In the genomic region with DNA sequence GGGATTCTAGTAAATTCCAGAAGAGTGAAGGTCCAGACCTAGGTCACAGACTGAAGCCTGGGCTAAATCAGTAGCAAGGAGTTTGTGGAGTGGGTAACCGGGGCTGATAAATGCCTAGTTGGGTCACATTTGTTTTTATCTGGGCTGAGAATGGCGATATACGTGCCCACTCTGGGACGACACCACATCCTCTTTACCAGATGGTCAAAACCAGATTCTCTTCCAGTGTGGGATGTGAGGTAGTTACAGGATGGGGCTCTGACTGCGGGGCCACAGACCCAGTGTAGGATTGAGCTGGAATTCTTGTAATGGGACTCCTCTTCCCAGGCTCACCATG, we compare ENCODE assay signal across 9 mouse cellular contexts. TPM values are rescaled to one million over a fixed set of nuclear protein-coding genes. Genes with fewer than 3 reads are reported as not detected.
A peak's percentile ranks its signal among the peaks of the same experiment; 100 is the strongest.
DNase-seq lines count a peak whose midpoint lies in the region; ATAC-seq and TF ChIP-seq lines count a peak whose summit lies in the region.
"Had no signal": no experiment of that assay in that cellular context is flagged by ENCODE, and none has a peak within 500 bp of the region (broad histone marks: within the 10 kb centered on the region; RNA-seq: fewer than 3 reads in every experiment).

No protein-coding gene starts in this region.

- H3K27me3 ChIP-seq in kidney, postnatal 0 days (ENCODE audit: insufficient read depth, low read length): no peaks in the 10 kb centered on the region
- H3K27me3 ChIP-seq in embryonic facial prominence, embryonic 15.5 days: no peaks in the 10 kb centered on the region
- no peaks in the 10 kb centered on the region for H3K27me3 ChIP-seq in myocyte (ENCODE audit: control insufficient read depth, insufficient read depth, insufficient read length)

- no peak for ATAC-seq in kidney, postnatal 0 days (replicated peaks; ENCODE audit: low FRiP score, low read depth)
- 0 out of 2 replicates have a peak, but pooled peaks have one; percentile 32 for ATAC-seq in embryonic facial prominence, embryonic 15.5 days (ENCODE audit: insufficient number of reproducible peaks, low FRiP score, low TSS enrichment, low read depth)

- H3K9me3 ChIP-seq in kidney, postnatal 0 days (replicated peaks; ENCODE audit: low read length): no peaks in the 10 kb centered on the region
- no peaks in the 10 kb centered on the region for H3K9me3 ChIP-seq in embryonic facial prominence, embryonic 15.5 days (replicated peaks)

- TF ChIP-seq CTCF in gastrocnemius, adult 2 months (IDR thresholded peaks at IDR 0.05): no peak
- TF ChIP-seq CTCF in kidney, postnatal 0 days (IDR thresholded peaks at IDR 0.05; ENCODE audit: low read depth): no peak

- H3K4me1 ChIP-seq in kidney, postnatal 0 days (replicated peaks; ENCODE audit: insufficient read depth, low read length): peaks cover 13% of the 10 kb centered on the region
- peaks cover 11% of the 10 kb centered on the region for H3K4me1 ChIP-seq in embryonic facial prominence, embryonic 15.5 days

- peaks cover 8% of the 10 kb centered on the region for H3K79me2 ChIP-seq in myocyte (ENCODE audit: control insufficient read depth, insufficient read depth)

- 39% methylated on average over 5 of the region's 5 CpGs for WGBS in kidney, postnatal 0 days
- WGBS in embryonic facial prominence, embryonic 15.5 days: 54% methylated on average over 5 of the region's 5 CpGs

- H3K9ac ChIP-seq in kidney, postnatal 0 days (ENCODE audit: low read depth, low read length): peak overlapping the region; percentile 19; the same call in 1 of the 2 replicates
- no peak overlapping the region for H3K9ac ChIP-seq in embryonic facial prominence, embryonic 15.5 days

- no peak for DNase-seq in gastrocnemius, adult 2 months
- no peak for DNase-seq in gastrocnemius, postnatal 14 days
- no peak for DNase-seq in kidney, postnatal 0 days (ENCODE audit: low spot score)
- DNase-seq in kidney, adult 9 months: no peak
- no peak for DNase-seq in ovary, postnatal 36 days (ENCODE audit: low spot score)
- no peak for DNase-seq in natural killer cell, adult 2 months (ENCODE audit: low spot score in 2 of 2)

- no peak for TF ChIP-seq POLR2A in myocyte (IDR thresholded peaks at IDR 0.05; ENCODE audit: insufficient read length, low read depth)

- H3K27ac ChIP-seq in gastrocnemius, adult 2 months: peak overlapping the region; percentile 96
- peak overlapping the region; percentile 91 for H3K27ac ChIP-seq in kidney, postnatal 0 days
- peak overlapping the region; percentile 82 for H3K27ac ChIP-seq in embryonic facial prominence, embryonic 15.5 days (replicated peaks)

- H3K4me2 ChIP-seq in kidney, postnatal 0 days (ENCODE audit: low read length): peak overlapping the region; percentile 43
- peak overlapping the region; percentile 46 for H3K4me2 ChIP-seq in embryonic facial prominence, embryonic 15.5 days (replicated peaks)
- H3K4me2 ChIP-seq in myocyte (ENCODE audit: low read depth): peak overlapping the region; percentile 75

- no peaks in the 10 kb centered on the region for H3K36me3 ChIP-seq in kidney, postnatal 0 days (ENCODE audit: insufficient read depth, low read length)
- no peaks in the 10 kb centered on the region for H3K36me3 ChIP-seq in embryonic facial prominence, embryonic 15.5 days
- peaks cover 12% of the 10 kb centered on the region for H3K36me3 ChIP-seq in myocyte (ENCODE audit: control insufficient read depth, insufficient read depth)

- peak overlapping the region; percentile 82 for H3K4me3 ChIP-seq in gastrocnemius, adult 2 months
- no peak overlapping the region for H3K4me3 ChIP-seq in kidney, postnatal 0 days (replicated peaks; ENCODE audit: low read depth, low read length)
- H3K4me3 ChIP-seq in embryonic facial prominence, embryonic 15.5 days (replicated peaks): peak overlapping the region; percentile 34
- peak overlapping the region; percentile 71 for H3K4me3 ChIP-seq in myocyte
- H3K4me3 ChIP-seq: megakaryocyte, embryonic 14.5 days had no signal

- intact Hi-C loops in gastrocnemius, adult 2 months (cut with DNase I): no loop called here
- intact Hi-C loops in gastrocnemius, postnatal 14 days (cut with DNase I; ENCODE audit: low total_unique reads): no loop called here

- peak overlapping the region; percentile 15 for H3ac ChIP-seq in myocyte (ENCODE audit: control insufficient read depth, insufficient read length)

TF ChIP-seq in myocyte, 11 proteins besides CTCF, POLR2A, EP300 and RAD21:
- TF ChIP-seq REST (IDR thresholded peaks at IDR 0.05; ENCODE audit: insufficient read depth, insufficient read length) (no peak), MYOG (IDR thresholded peaks at IDR 0.05; ENCODE audit: control insufficient read depth in 1 of 3, insufficient read depth in 1 of 3, insufficient read length in 2 of 3, low read depth in 2 of 3) (no peak), TCF12 (IDR thresholded peaks at IDR 0.05; ENCODE audit: insufficient read depth, poor library complexity, severe bottlenecking) (no peak), E2F4 (IDR thresholded peaks at IDR 0.05; ENCODE audit: insufficient read depth) (no peak)

RNA-seq across cellular contexts. Expression of a gene that starts 0.4 kb away (rescaled TPM):
- 100 to 1,000 TPM; 186 to 238 TPM for total RNA-seq in gastrocnemius, adult 2 months (2021)
- total RNA-seq in gastrocnemius, postnatal 14 days (2021): 100 to 1,000 TPM; 246 TPM
- polyA plus RNA-seq in kidney, postnatal 0 days (2015; fragmentation: Nextera tagmentation; extraction: Ambion mirVana): 0.11 TPM in 1 of 2 replicates, not detected in the other
- 3.6 and 5.2 TPM in 2 replicates for polyA plus RNA-seq in embryonic facial prominence, embryonic 15.5 days (2015; fragmentation: Nextera tagmentation; extraction: Ambion mirVana)
- 468 TPM for polyA plus RNA-seq in myocyte (2012; fragmentation: generic; extraction: Trizol)

RNA-seq across cellular contexts. Expression of a gene that starts 10.5 kb away (rescaled TPM):
- under 1 TPM; 0.38 to 0.89 TPM for total RNA-seq in gastrocnemius, adult 2 months (2021)
- 1 to 10 TPM; 1.8 to 1.9 TPM for total RNA-seq in gastrocnemius, postnatal 14 days (2021)
- polyA plus RNA-seq in kidney, postnatal 0 days (2015; fragmentation: Nextera tagmentation; extraction: Ambion mirVana): 77.5 and 85.2 TPM in 2 replicates
- polyA plus RNA-seq in embryonic facial prominence, embryonic 15.5 days (2015; fragmentation: Nextera tagmentation; extraction: Ambion mirVana): 102 and 112 TPM in 2 replicates
- 3.9 TPM for polyA plus RNA-seq in myocyte (2012; fragmentation: generic; extraction: Trizol)

RNA-seq across cellular contexts. Expression of a gene that starts 36.9 kb away (rescaled TPM):
- 10 to 100 TPM; 77.8 to 99.5 TPM for total RNA-seq in gastrocnemius, adult 2 months (2021)
- 100 to 1,000 TPM; 111 to 123 TPM for total RNA-seq in gastrocnemius, postnatal 14 days (2021)
- polyA plus RNA-seq in kidney, postnatal 0 days (2015; fragmentation: Nextera tagmentation; extraction: Ambion mirVana): 262 and 271 TPM in 2 replicates
- 394 and 418 TPM in 2 replicates for polyA plus RNA-seq in embryonic facial prominence, embryonic 15.5 days (2015; fragmentation: Nextera tagmentation; extraction: Ambion mirVana)
- polyA plus RNA-seq in myocyte (2012; fragmentation: generic; extraction: Trizol): 231 TPM

RNA-seq across cellular contexts. Expression of a gene that starts 57.6 kb away (rescaled TPM):
- 1 to 10 TPM; 6.0 to 7.1 TPM for total RNA-seq in gastrocnemius, adult 2 months (2021)
- 1 to 10 TPM; 6.5 to 8.2 TPM for total RNA-seq in gastrocnemius, postnatal 14 days (2021)
- polyA plus RNA-seq in kidney, postnatal 0 days (2015; fragmentation: Nextera tagmentation; extraction: Ambion mirVana): 11.7 and 13.0 TPM in 2 replicates
- 12.1 and 12.2 TPM in 2 replicates for polyA plus RNA-seq in embryonic facial prominence, embryonic 15.5 days (2015; fragmentation: Nextera tagmentation; extraction: Ambion mirVana)
- 10.6 TPM for polyA plus RNA-seq in myocyte (2012; fragmentation: generic; extraction: Trizol)

RNA-seq across cellular contexts. Expression of a gene that starts 58.3 kb away (rescaled TPM):
- 1 to 10 TPM; 1.0 to 1.9 TPM for total RNA-seq in gastrocnemius, adult 2 months (2021)
- 1 to 10 TPM; 1.7 to 1.8 TPM for total RNA-seq in gastrocnemius, postnatal 14 days (2021)
- 0.66 and 0.79 TPM in 2 replicates for polyA plus RNA-seq in kidney, postnatal 0 days (2015; fragmentation: Nextera tagmentation; extraction: Ambion mirVana)
- polyA plus RNA-seq in embryonic facial prominence, embryonic 15.5 days (2015; fragmentation: Nextera tagmentation; extraction: Ambion mirVana): 1.6 and 1.8 TPM in 2 replicates
- 0.14 TPM for polyA plus RNA-seq in myocyte (2012; fragmentation: generic; extraction: Trizol)

Comparison
In these comparisons a context has a peak if more than half of its experiments do, and no peak if none do; other contexts are left out.
1. RNA of a gene that starts 0.4 kb away (polyA plus RNA-seq): 468 TPM in myocyte (single experiment); 3.6 to 5.2 TPM in embryonic facial prominence, embryonic 15.5 days and 0.11 TPM in kidney, postnatal 0 days; every median in the first group is over 10 times any median in the second.
2. RNA of a gene that starts 10.5 kb away (polyA plus RNA-seq): 102 to 112 TPM in embryonic facial prominence, embryonic 15.5 days and 77.5 to 85.2 TPM in kidney, postnatal 0 days; 3.9 TPM in myocyte (single experiment); every median in the first group is over 10 times any median in the second.
3. Peak in every context shown above with its lines, with median percentiles within 50 percentile points of each other: H3K27ac ChIP-seq and H3K4me2 ChIP-seq.